Mouse (Mus musculus) erythroblast, adult 5-6 weeks (primary cell): ENCODE data around the gene Usp40. TPM values are rescaled to one million over a fixed set of nuclear protein-coding genes. Genes with fewer than 3 reads are reported as not detected.

ENCODE experiments used
- ATAC-seq: replicated peaks from 2 replicates; pipeline ENCODE4 v1.8.0; 2016; ENCODE audit warnings: moderate number of reproducible peaks, mild to moderate bottlenecking, moderate TSS enrichment, inconsistent platforms; ENCODE audit not compliant: poor library complexity, low FRiP score, severe bottlenecking
- total RNA-seq, 2 experiments: library from RNA; stranded (forward) in 1 of 2; stranded (reverse) in 1 of 2; fragments of 150-400 nt in 1 of 2; fragments of 200-764, 138-1000 nt in 1 of 2; gene quantifications; 2 replicates each; pipeline versions ENCODE4 v1.2.3 to v1.2.4; 2015 to 2017; ENCODE audit warnings: low replicate concordance in 2 of 2

Usp40 gene
- total RNA-seq, 2 experiments from 2014 or later, result 2.7 to 7.4 TPM

DNA sequence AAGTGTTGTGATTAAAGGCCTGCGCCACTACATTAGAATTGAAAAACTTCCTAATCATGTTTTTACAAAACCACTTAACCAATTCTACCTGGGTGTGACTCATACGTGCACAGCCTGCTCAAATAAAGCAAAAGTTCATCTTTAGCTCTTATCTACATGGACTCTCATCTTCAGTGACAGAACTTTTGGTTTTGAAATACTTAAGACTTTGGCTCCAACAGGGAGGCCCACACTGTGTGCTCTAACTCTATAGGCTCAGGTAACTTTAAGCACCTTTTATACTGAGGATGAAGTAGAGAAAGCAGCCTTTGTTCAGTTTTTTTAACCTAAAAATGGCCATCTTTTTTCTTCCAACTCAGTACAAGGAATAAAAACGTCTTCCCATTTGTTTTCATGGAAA, 55.3 kb downstream of the Usp40 start:
- no peak for ATAC-seq

DNA sequence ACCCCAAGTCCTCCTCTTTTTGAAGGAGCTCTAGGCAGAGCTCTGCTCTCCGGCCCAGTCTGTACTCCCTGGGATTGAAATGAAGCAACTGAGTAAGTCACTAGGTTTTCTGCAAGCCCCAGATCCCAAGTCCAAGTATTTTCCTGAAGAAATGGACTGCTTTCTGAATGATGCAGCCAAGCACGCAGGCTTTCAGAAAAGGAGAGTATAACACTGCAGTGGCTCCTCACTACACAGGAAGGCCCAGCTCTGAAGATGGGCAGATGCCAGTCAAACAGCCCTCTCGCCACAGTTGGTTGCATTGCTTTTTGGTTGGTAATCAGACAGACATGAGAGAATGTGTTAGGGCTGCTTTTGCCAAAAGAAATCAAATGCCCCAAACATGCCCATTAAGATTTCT, 56.7 kb downstream of the Usp40 start:
- no peak for ATAC-seq

DNA sequence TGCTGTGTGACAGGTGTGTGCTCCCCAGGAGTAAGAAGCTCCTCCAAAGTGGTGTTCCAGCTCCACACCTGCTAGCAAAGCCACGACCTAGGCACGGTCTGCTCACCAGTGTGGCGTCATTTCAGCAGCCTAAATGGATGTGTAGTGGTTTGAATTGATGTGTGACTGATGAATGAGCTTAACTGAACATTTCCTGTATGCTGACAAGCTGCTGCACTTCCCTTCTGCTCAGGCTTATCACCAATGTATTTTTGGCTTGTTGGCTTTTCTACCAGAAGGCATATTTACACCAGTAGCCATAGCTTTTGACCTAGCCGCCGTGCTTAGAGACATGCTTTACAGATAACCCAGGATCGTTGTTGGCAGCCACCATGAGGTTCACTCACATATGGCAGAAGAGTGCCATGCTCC, 60.7 kb downstream of the Usp40 start:
- ATAC-seq, result no peak

DNA sequence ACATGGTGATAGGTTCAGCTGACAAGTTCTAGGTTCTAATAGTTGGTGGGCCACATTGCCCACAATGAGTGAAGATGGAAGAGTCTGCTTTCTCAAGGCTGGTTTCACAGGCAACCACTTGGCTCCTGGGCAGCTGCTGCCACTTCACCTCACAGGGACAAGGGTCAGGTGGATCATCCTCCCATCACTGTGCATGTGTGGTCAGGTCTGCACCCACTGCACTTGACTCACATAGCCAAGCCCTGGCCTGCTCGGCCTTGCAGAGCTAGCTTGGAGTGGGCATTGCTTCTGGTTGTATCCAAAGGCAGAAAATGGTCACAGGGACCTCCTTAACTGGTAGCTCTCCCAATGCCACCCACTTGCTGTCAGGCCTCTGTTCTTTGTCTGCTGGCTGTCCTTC, 66.6 kb downstream of the Usp40 start:
- ATAC-seq, result no peak

DNA sequence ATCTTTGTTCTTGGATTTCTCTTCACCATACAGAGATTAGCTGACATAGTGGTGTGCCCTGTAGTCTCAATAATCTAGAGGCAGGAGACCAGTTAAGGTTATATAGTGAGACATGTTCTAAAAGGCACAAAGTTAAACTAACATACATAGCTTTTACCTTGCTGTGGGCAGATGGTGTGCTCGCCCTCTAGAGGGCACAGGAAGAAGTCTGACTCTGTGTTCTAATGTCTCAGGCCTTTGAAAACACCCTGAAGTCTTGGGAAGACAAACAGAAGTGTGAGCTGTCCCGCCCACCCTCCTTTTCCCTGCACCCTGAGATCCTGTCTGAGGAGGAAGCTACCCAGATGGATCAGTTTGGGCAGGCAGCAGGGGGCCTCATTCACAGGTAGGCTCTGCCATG, 71.8 kb downstream of the Usp40 start:
- ATAC-seq, result peak; percentile 71

DNA sequence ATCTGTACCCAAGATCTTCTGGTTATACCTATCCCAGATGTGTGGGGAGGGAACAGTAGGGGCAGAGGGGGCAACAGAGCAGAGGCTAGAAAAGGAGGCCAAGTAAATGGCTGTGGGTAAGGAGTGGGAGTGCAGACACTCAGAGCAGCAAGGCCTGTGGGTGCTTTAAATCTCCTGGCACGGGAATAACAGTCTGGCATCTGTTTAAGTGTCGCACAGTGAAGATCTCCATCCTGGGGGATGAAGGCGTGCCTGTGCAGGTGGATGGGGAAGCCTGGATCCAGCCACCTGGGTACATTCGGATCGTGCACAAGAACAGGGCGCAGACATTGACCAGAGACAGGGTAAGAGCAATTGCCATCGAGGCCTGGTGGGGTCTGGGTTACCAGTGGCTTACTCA, 72.3 kb downstream of the Usp40 start:
- 0 out of 2 replicates have a peak, but pooled peaks have one; percentile 6 for ATAC-seq

DNA sequence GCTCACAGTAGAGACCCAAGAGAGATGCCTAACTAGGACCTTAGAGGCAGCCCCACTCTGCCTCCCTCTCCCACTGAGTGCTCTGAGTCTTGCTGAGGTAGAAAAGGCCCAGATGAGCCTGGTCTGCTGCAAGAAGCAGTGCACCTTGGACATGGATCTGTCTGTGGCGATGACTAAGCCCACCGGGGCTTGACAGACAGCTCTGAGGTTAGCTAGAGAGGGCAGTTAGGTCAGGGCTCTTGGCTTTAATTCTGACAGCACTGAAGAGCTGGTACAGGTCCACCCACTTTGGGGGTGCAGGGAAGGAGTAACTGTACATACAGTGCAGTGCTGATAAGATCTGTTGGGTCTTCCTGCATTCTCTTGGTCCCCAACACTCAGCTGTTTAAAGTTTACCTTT, 72.8 kb downstream of the Usp40 start:
- no peak for ATAC-seq

DNA sequence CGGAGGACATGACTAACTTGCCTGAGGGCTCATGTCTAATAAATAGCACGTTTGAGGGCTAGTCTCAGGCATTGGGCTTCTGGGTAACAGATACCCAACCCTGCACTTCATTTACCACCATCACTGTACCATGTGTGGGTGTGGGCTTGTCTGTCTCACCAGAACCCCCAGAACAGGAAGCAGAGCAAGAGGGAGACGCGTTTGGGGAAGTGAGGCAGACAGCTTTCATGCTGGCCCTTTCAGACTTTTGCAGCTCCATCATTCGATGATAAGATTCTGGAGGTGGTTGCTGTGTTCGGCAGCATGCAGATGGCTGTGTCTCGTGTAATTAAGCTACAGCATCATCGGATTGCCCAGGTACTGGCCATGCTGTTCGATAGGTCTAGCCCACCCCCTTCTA, 73.3 kb downstream of the Usp40 start:
- no peak for ATAC-seq

DNA sequence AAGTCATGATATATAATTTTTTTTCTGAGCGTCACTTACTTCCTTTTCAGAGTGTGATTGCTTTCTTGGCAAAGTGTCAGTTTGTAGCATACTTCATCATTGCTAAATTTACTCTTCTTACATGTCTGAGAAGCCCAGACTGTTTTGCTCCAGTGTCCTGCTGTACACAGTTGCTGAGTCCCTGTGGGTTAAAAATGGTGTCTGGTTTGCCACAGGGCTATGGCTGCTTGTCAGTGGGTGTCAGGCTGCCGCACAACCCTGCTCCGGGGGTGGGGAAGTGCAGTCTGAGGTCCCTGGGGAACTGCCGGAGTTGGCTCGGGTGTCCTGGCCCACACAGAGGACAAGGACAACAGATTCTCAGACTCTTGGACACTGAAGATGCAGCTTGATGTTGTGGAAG, 75.3 kb downstream of the Usp40 start:
- no peak for ATAC-seq

DNA sequence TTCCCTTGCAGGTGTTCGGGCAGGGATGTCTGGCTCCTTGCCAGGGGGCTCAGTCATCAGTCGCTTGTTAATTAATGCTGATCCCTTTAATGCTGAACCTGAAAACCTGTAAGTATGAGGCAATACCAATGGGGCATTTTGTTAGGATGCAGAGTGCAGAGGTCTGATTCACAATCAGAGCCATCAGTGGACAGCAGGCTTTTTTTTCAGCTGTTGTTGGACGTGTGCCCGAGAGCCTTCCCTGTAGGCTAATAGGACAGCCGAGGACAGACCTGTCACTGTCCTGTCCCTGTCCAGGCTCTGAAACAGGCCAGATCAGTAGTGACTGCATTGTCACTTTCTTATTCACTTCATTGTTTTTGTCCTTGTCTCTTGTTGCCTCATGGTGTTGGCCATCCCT, 78.6 kb downstream of the Usp40 start:
- ATAC-seq, result no peak

DNA sequence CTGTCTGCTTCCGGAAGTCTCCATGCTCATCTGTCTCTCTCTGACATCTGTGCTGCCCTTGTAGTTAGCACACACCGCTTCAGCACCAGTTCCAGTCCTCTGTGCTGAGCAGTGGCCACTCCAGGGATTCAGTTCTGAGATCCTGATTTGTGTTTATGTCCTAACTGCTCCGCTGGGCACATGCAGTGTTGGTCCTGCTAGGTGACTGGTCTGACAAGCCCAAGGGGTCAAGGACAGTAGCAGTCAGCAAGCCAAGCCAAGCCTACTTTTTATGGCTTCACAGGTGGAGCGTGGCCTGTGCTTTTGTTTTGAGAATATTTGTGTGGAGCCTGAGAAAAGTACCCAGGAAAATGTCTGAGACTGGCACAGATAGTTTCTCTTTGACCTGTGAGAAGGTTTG, 83.5 kb downstream of the Usp40 start:
- no peak for ATAC-seq

DNA sequence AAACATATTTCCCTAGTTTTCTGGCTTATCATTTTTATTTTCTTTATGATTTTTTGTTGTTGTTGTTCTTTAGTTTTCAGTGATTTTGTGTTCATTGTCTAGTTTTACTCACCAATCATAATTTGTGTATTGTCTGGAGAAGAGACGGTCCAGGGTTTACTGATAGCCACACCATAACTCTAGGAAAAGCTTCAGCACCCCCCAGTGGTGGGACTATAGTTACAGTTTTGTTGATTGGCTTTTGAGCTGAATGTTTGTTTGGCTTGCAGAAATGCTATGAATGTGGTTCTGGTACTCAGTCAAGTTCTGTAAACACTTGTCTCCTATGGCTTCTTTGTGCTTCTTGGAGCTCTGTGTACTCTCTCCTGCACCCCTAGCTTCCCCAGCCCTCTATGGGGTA, 85.7 kb downstream of the Usp40 start:
- no peak for ATAC-seq

DNA sequence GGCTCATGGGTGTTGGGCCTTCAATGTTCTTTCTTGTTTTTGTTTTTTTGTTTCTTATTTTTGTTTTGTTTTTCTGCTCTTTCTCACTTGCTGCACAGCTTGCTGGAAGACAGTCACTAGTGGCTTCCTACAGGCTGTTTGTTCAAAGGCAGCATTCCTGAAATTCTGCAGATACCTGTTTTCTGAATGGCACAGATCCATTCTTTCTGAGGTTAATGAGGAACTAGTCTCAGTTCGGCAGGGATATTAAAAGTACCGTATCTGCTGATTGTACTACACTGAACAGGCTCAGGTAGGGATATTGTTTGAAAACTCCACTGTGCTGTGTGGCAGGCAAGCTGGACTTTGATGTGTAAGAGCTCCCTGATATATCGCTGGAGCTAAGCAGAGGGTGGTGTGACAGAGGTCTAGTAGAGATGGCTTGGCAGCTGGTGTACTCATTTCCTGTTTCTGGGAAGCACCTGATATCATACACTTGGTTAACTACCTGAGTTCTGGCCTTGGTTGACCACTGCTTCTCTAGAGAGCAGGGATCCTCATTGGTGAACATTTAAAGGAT, 88.2 kb downstream of the Usp40 start:
- no peak for ATAC-seq

DNA sequence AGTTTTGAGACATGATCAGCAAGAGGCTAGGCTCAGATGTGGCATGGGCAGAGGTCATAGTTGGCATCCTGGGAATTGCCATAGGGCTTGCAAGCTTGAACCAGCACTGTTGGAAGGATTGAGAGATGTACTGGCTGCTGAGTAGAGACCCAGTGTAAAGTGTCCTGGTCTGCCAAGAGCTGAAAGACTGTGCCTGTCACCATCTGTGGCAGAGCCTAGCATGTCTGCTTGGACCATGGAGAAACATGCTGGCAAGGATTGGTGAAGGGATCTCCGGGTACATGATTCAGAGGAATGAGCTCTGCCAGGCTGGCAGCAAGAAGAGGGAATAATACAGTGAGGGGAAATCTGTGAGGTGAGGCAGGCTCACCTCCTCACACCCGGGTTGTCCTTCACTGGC, 90.3 kb downstream of the Usp40 start:
- no peak for ATAC-seq

DNA sequence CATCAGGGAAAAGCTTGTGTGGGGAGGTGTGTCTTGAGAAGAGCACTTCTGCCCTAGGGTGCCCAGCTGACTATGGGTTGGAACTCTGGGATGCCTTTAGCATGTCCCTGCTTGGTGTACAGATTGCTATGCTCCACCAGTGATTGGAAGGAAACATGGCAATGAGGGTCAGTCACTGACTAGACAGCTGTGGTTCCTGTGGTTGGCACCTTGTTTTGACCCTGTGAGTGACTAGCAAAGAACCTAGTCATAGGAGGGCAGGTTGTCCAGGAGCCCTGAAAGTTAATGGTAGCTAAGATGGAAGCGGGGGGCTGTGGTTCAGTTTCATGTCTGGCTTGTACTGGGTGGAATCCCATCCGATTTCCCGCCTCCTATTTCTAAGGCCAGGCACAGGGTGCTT, 91.0 kb downstream of the Usp40 start:
- no peak for ATAC-seq

DNA sequence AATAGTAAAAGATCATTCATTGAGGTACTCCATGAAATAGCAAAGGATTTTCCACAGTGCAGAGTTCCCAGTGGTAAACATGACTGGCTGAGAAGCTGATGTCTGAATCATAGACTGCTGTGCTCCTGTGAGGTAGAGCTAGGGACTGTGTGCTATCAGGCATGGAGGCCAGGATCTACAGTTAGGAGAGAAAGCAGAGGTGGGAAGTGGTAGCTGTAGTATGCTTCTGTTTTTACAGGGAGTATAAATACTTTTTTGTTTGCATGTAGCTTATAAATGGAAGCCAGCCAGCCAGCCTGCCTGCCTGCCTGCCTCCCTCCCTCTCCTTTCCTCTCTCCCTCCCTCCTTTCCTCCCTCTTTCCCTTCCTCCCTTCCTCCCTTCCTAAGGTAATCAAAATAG, 95.0 kb downstream of the Usp40 start:
- no peak for ATAC-seq

DNA sequence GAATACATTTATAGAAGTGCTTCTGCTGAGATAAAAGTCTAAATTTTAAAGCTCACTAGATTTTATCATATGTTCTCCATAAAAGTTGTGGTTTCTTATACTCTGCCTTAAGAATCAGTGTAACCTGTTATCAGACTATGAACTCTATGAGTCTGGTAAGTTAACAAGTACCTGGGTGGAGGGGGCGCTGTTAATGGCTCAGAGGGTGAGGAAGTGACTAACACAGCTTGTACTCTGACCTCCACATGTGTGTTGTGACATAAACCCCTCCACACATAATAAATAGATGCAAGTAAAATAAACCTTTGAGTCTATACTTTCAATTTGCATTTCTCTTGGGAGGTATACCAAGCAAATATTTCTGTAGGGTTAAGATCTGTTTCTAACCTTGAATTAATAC, 97.9 kb downstream of the Usp40 start:
- ATAC-seq, result no peak

DNA sequence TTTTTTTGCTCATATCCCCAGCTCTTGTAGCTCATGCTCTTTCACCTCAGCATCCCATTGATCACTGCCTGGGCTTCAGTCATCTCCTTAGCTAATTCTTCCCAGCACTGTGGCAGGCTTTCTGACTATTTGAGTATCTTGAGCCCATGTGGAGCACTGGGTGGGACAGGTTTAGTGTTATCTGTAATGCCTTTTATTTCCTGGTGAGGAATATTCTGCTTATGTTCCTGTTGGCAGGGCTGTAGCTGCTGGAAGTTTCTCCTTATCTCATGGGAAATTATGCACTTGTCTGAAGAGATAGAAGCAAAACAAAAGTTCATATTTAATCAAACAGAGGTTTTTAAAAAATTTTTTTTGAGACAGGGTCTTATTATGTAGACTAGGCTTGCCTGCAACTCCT, 98.8 kb downstream of the Usp40 start:
- ATAC-seq, result no peak

DNA sequence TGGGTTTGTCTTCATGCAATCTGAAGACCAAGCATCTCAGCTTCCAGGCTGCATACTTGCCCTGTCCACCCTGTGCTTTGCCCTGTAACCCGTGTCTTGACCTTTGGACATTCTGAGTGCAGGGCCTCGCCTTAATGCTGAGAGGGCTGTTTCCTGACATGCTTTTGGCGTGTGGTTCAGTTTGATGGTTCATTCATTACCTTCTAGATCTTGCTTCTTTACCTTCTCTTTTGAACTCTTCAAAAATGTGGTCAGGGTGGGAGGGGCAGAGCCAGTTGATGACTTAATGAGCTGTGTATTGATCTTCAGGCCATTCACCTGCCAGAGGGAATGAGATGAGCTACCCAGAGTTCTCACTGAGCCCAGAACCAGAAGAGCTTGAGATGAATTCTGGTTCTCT, 99.6 kb downstream of the Usp40 start:
- ATAC-seq, result no peak

DNA sequence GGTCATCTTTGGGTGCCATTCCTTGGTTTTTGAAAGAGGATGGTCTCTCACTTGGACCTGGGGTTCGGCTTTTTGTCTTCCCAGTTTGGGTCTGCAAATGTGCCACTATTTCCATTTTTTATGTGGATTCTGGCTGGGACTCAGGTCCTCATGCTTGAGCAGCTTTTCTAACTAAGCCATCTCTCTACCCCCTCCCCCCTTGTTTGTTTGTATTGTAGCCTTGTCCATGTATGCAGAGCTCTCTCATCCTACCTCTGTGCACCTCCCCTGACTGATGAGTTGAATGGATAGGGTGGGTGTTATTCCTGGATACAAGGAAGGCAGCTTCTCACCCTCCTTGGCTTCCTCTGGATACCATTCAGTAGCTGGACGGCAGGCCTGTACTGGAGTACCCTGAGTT, 100.3 kb downstream of the Usp40 start:
- no peak for ATAC-seq

DNA sequence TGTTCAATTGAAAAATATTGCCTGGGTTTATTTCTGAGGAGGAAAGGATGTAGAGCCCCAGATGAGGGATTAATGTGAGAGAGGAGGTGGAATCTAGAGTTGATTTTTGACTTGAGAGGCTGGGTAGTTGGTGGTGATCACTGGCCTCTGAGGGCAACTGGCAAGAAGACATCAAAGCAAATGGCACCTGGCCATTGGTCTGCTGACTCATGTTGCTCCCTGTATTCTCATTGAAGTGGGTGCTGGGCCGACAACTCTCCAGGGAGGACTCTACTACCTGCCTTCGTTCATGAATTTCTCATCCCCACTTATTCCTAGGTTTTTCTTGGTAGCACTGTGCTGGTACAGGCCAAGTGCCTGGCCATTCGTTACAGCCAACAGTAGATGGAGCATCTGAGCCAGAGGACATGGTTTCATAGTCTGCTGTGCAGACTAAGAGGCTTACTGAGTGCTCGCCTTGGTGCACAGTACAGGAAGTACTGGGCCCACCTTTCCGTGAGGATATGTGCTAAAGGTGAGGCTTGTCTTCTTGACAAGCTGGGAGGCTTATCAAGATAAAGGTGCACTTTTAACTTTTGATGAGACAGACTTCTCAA, 101.9 kb downstream of the Usp40 start:
- ATAC-seq, result peak; percentile 76

DNA sequence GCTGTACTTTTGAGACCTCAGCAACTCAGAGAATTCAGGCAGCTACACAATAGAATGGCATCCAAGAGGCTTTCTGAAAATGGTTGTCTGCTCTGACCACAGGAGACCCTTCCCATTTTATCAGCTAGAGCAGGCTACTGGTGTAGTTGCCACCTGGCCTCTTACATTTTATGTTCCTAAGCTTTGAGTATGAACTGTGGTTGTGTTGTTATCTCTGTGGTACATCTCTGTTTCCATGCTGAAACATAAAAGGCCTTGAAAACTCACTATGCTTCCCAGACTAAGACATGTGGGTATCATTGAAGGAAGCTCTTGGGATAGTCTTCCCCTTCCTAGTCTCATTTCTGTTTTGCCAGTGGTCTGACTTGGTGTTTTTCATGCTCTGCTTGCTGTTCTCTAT, 106.2 kb downstream of the Usp40 start:
- no peak for ATAC-seq
